Mouse (Mus musculus) megakaryocyte, embryonic 14.5 days (primary cell): Measurements from ENCODE around the gene Srsf1.

Experiments used
- FLI1 ChIP-seq: IDR thresholded peaks from 2 replicates; pipeline ENCODE4 v1.6.1; 2012; ENCODE audit warnings: low read length, inconsistent platforms, mixed read lengths
- GATA1 ChIP-seq: IDR thresholded peaks from 3 replicates; pipeline ENCODE4 v1.6.1; 2012; ENCODE audit warnings: mixed read lengths, low read length, inconsistent platforms, borderline replicate concordance

DNA sequence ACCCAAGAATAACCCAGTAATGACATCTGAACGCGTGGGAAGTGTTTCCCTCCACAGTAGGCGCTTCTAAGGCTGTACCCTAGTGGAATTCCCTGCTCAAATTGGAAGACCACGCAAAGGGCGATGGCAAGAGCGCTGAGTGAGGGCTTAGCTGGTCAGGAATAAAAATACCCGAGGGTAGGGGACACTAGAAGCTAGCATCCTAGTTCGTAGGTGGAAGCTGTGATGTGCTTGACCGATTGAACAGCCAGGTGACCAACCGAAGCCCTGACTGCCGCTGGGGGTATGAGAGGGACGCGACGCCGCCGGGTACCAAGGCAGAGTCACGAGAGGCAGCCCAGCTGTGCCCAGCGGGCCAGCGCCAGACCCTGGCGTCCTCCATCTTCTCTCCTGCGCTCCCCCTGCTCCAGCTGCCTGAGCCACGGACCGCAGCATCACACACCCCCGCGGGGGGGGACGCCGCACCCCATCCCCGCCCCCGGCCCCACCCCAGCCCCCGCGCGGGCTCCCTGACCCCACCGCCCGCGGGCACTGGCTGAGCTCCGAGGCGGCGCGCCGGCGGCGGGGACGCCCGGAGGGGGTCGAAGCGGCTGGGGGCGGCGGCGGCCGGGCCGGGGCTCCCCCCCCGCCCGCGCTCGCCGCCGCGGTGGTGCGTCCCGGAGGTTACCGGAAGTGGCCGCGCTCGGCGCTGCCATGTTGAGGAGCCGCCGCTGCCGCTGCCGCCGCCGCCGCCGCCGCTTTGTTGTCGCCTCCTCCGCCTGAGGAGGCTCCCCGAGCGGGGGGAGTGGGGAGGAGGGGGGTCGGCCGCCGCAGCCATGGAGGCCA is 20.6 kb downstream of the Srsf1 start, which contains the start of gene Vezf1:
- no peak for TF ChIP-seq GATA1
- TF ChIP-seq FLI1: no peak
